Mouse (Mus musculus) MEL (cell line): Measurements from ENCODE around the gene Filip1l.

Experiments
- BHLHE40 ChIP-seq: IDR thresholded peaks from 2 replicates; pipeline ENCODE4 v1.6.1; 2012; ENCODE audit warnings: low read depth, mild to moderate bottlenecking, inconsistent platforms, low read length, improper control_type of control experiment, borderline replicate concordance
- CHD2 ChIP-seq: IDR thresholded peaks from 2 replicates; pipeline ENCODE4 v1.6.1; 2011; ENCODE audit warnings: low read length, improper control_type of control experiment
- CTCF ChIP-seq, 3 experiments: IDR thresholded peaks in 2 of 3; conservative IDR thresholded peaks in 1 of 3; 2 replicates each; pipeline ENCODE4 v1.5.1; 2011 to 2012; ENCODE audit warnings: low read length in 3 of 3, low read depth in 2 of 3, mild to moderate bottlenecking in 2 of 3, improper control_type of control experiment in 1 of 3, inconsistent platforms in 1 of 3, mixed read lengths in 1 of 3, moderate library complexity in 1 of 3; ENCODE audit not compliant: control insufficient read depth in 1 of 3, insufficient read depth in 1 of 3, poor library complexity in 1 of 3, severe bottlenecking in 1 of 3
- E2F4 ChIP-seq: IDR thresholded peaks from 2 replicates; pipeline ENCODE4 v1.6.1; 2011; ENCODE audit warnings: low read depth, low read length, improper control_type of control experiment, borderline replicate concordance
- EP300 ChIP-seq, 2 experiments: IDR thresholded peaks; 2 replicates each; pipeline ENCODE4 v1.6.1; 2011; ENCODE audit warnings: improper control_type of control experiment in 2 of 2, low read length in 2 of 2, low read depth in 1 of 2, mild to moderate bottlenecking in 1 of 2
- ETS1 ChIP-seq: IDR thresholded peaks from 2 replicates; pipeline ENCODE4 v1.6.1; 2012; ENCODE audit warnings: low read depth, mild to moderate bottlenecking, inconsistent platforms, low read length, improper control_type of control experiment, moderate library complexity
- MXI1 ChIP-seq: IDR thresholded peaks from 2 replicates; pipeline ENCODE4 v1.6.1; 2011; ENCODE audit warnings: mild to moderate bottlenecking, low read depth, low read length, improper control_type of control experiment
- MYB ChIP-seq: IDR thresholded peaks from 2 replicates; pipeline ENCODE4 v1.6.1; 2011; ENCODE audit warnings: mild to moderate bottlenecking, low read depth, low read length, improper control_type of control experiment
- POLR2A ChIP-seq, 2 experiments: IDR thresholded peaks; 2 replicates each; pipeline ENCODE4 v1.6.1; 2011 to 2012; ENCODE audit warnings: low read length in 2 of 2, mild to moderate bottlenecking in 2 of 2, control low read depth in 1 of 2, improper control_type of control experiment in 1 of 2, low read depth in 1 of 2, moderate library complexity in 1 of 2; ENCODE audit not compliant: control insufficient read depth in 1 of 2, insufficient read depth in 1 of 2, poor library complexity in 1 of 2
- POLR2AphosphoS2 ChIP-seq: IDR thresholded peaks from 2 replicates; pipeline ENCODE4 v1.6.1; 2011; ENCODE audit warnings: low read length, improper control_type of control experiment
- RAD21 ChIP-seq: IDR thresholded peaks from 2 replicates; pipeline ENCODE4 v1.6.1; 2011; ENCODE audit warnings: mild to moderate bottlenecking, low read depth, low read length, improper control_type of control experiment
- TBP ChIP-seq: IDR thresholded peaks from 2 replicates; pipeline ENCODE4 v1.8.0; 2011; ENCODE audit warnings: low read depth, low read length, improper control_type of control experiment
- ZC3H11A ChIP-seq: IDR thresholded peaks from 2 replicates; pipeline ENCODE4 v1.6.1; 2012; ENCODE audit warnings: low read depth, mild to moderate bottlenecking, inconsistent platforms, low read length, improper control_type of control experiment
- ZMIZ1 ChIP-seq: IDR thresholded peaks from 2 replicates; pipeline ENCODE4 v1.6.1; 2012; ENCODE audit warnings: low read depth, mild to moderate bottlenecking, inconsistent platforms, low read length, improper control_type of control experiment, moderate library complexity

DNA sequence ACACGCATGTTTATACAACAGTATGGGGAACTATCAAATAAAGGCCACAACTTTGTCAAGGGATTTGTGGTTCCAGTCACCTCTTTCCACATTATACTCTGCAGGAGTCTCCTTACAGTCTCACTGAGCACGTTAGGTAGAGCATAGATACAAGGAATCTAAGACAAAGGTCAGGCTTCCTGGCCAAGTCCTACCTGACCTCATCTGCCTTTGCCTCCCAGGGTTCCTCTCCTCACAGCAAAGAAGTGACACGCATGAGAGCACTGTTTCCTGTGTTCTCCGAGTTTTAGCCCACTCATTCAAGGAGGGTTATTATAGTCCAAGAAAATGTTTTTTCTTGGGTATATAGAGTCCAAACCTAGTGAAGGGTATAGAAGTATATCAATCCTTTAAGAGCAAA, 202.8 kb downstream of the Filip1l start:
- TF ChIP-seq ETS1 (no peak), POLR2A (IDR thresholded peaks at IDR 0.05; ENCODE audit: control insufficient read depth in 1 of 2, insufficient read depth in 1 of 2, low read depth in 1 of 2, low read length in 2 of 2, poor library complexity in 1 of 2) (no peak), CTCF (IDR thresholded peaks at IDR 0.05 in 2 of 3, conservative IDR thresholded peaks at IDR 0.05 in 1 of 3; ENCODE audit: control insufficient read depth in 1 of 3, insufficient read depth in 1 of 3, low read depth in 2 of 3, low read length in 3 of 3, poor library complexity in 1 of 3, severe bottlenecking in 1 of 3) (no peak), ZC3H11A (no peak), RAD21 (no peak), MXI1 (no peak), TBP (no peak), MYB (no peak), EP300 (IDR thresholded peaks at IDR 0.05; ENCODE audit: low read depth in 1 of 2, low read length in 2 of 2) (no peak), BHLHE40 (no peak), ZMIZ1 (no peak), POLR2AphosphoS2 (no peak), CHD2 (no peak), E2F4 (no peak)
